Mouse (Mus musculus) olfactory bulb, adult 2 months (tissue): ENCODE results near the gene Mfsd14a. TPM values are rescaled to one million over a fixed set of nuclear protein-coding genes. Genes with fewer than 3 reads are reported as not detected.
A peak's percentile ranks its signal among the peaks of the same experiment; 100 is the strongest.

Source experiments
- H3K27ac ChIP-seq: fragments of 200-500 bp; 2 replicates; pipeline ENCODE4 v1.5.1; 2012; ENCODE audit warnings: low read depth, low read length; ENCODE audit not compliant: insufficient read depth
- H3K4me1 ChIP-seq: fragments of 200-500 bp; 2 replicates; pipeline ENCODE4 v1.6.1; 2012; ENCODE audit warnings: low read length; ENCODE audit not compliant: control insufficient read depth, insufficient read depth
- H3K4me3 ChIP-seq: fragments of 200-500 bp; 2 replicates; pipeline ENCODE4 v1.5.1; 2012; ENCODE audit warnings: mild to moderate bottlenecking, low read depth, low read length, moderate library complexity; ENCODE audit not compliant: insufficient read depth
- CTCF ChIP-seq: fragments of 200-500 bp; IDR thresholded peaks from 2 replicates; pipeline ENCODE4 v1.5.1; 2012; ENCODE audit warnings: low read depth, mild to moderate bottlenecking, low read length, moderate library complexity; ENCODE audit not compliant: insufficient read depth
- POLR2A ChIP-seq: fragments of 200-500 bp; IDR thresholded peaks from 2 replicates; pipeline ENCODE4 v1.6.1; 2012; ENCODE audit warnings: mild to moderate bottlenecking, low read depth, low read length, moderate library complexity; ENCODE audit not compliant: insufficient read depth
- WGBS: fragments of 180-500 bp; shearing (Covaris S2); methylation state at CpG from one replicate; pipeline ENCODE4 v1.1.7; 2018; 5-methylcytosine and 5-hydroxymethylcytosine counted together
- polyA plus RNA-seq: library from polyadenylated mRNA; stranded (reverse); fragments of >200 nt; gene quantifications from 2 replicates; pipeline ENCODE4 v1.2.4, GENCODE M21; 2012; ENCODE audit warnings: low replicate concordance; ENCODE audit not compliant: missing spikeins, insufficient read depth, insufficient read length

Mfsd14a gene
- polyA plus RNA-seq, 1 experiment, result not detected

- Histone ChIP-seq H3K27ac (peak within 1 kb of the TSS; percentile 82), H3K4me3 (peak within 1 kb of the TSS; percentile 76), H3K4me1 (no peaks in the 10 kb centered on the region)
- WGBS, result under 1% methylated on average over 65 of the region's 65 CpGs
- TF ChIP-seq POLR2A, result peak; percentile 39; the same call in 1 of the 2 replicates
- TF ChIP-seq CTCF, result no peak
Measured at GRCm38 (mm10) chr3:116594728-116595602, 67.5 kb downstream of the Mfsd14a start, which contains the start of gene Sass6. Sass6 (plus strand) TSS chr3:116594982.

- peak overlapping the region; percentile 82 for H3K27ac ChIP-seq
Measured at GRCm38 (mm10) chr3:116594076-116594727, 68.3 kb downstream of the Mfsd14a start.

GRCm38 (mm10) chr3:116582201-116582600 is 80.3 kb downstream of the Mfsd14a start:
- no peak overlapping the region for H3K27ac ChIP-seq
- TF ChIP-seq CTCF, result no peak
- no peak for TF ChIP-seq POLR2A
- WGBS, result 94% methylated on average over 9 of the region's 9 CpGs
- H3K4me3 ChIP-seq, result no peak overlapping the region
- H3K4me1 ChIP-seq, result no peaks in the 10 kb centered on the region

More at GRCm38 (mm10) chr3:116594076-116594727, 68.3 kb downstream of the Mfsd14a start:
- Histone ChIP-seq H3K4me3 (peak overlapping the region; percentile 76), H3K4me1 (no peaks in the 10 kb centered on the region)
- 2% methylated on average over 22 of the region's 22 CpGs for WGBS
- TF ChIP-seq POLR2A, result no peak
- TF ChIP-seq CTCF, result no peak

Other genes starting within 250 kb of the Mfsd14a start
- not detected in 2 replicates for gene Cdc14a, start 238.6 kb downstream of the Mfsd14a start, polyA plus RNA-seq
- not detected in 2 replicates for gene Rtca, start 154.5 kb downstream of the Mfsd14a start, polyA plus RNA-seq
- not detected in 2 replicates for gene Dbt, start 149.6 kb downstream of the Mfsd14a start, polyA plus RNA-seq
- gene Lrrc39, start 99.7 kb downstream of the Mfsd14a start, polyA plus RNA-seq, result not detected in 2 replicates
- gene Sass6, start 67.7 kb downstream of the Mfsd14a start, polyA plus RNA-seq, result not detected in 2 replicates
- gene Trmt13, start 48.1 kb downstream of the Mfsd14a start, polyA plus RNA-seq, result not detected in 2 replicates
- not detected in 2 replicates for gene Gm43191, start 18.6 kb upstream of the Mfsd14a start, polyA plus RNA-seq
- not detected in 2 replicates for gene Slc35a3, start 50.2 kb upstream of the Mfsd14a start, polyA plus RNA-seq
- gene Agl, start 145.5 kb upstream of the Mfsd14a start, polyA plus RNA-seq, result not detected in 2 replicates
- not detected in 2 replicates for gene Frrs1, start 196.8 kb upstream of the Mfsd14a start, polyA plus RNA-seq